Mouse (Mus musculus): Measurements from ENCODE around the gene Slc7a6os. TPM values are rescaled to one million over a fixed set of nuclear protein-coding genes. Genes with fewer than 3 reads are reported as not detected.

The Slc7a6os gene
- polyA plus RNA-seq, 1 experiment, result 11.3 TPM

GRCm38 (mm10) chr8:106165460-106165859, 45.3 kb downstream of the Slc7a6os start:
- Histone ChIP-seq H3K4me1 (ENCODE audit: control insufficient read depth, insufficient read depth, low read length) (no peaks in the 10 kb centered on the region), H3K36me3 (ENCODE audit: control insufficient read depth, insufficient read depth, low read length) (no peaks in the 10 kb centered on the region), H3K4me3 (ENCODE audit: insufficient read depth, low read depth, low read length) (no peak overlapping the region), H3K27ac (ENCODE audit: insufficient read depth, low read depth, low read length) (no peak overlapping the region), H3K27me3 (replicated peaks; ENCODE audit: control insufficient read depth, insufficient read depth, low read length) (no peaks in the 10 kb centered on the region)
- WGBS, result 41% methylated on average over 4 of the region's 4 CpGs
- DNase-seq, result peak; percentile 71
- TF ChIP-seq POLR2A (IDR thresholded peaks at IDR 0.05; ENCODE audit: low read depth, low read length), result no peak
- TF ChIP-seq CTCF (conservative IDR thresholded peaks at IDR 0.05; ENCODE audit: insufficient read depth, insufficient read length, low read depth, low read length), result peak; percentile 78

GRCm38 (mm10) chr8:106163251-106163650, 47.5 kb downstream of the Slc7a6os start:
- no peaks in the 10 kb centered on the region for H3K4me1 ChIP-seq (ENCODE audit: control insufficient read depth, insufficient read depth, low read length)
- WGBS, result 78% methylated on average over 9 of the region's 9 CpGs
- no peak for DNase-seq
- H3K4me3 ChIP-seq (ENCODE audit: insufficient read depth, low read depth, low read length), result no peak overlapping the region
- no peaks in the 10 kb centered on the region; the same call in 1 of the 2 replicates for H3K36me3 ChIP-seq (ENCODE audit: control insufficient read depth, insufficient read depth, low read length)
- no peak overlapping the region for H3K27ac ChIP-seq (ENCODE audit: insufficient read depth, low read depth, low read length)
- no peak for TF ChIP-seq POLR2A (IDR thresholded peaks at IDR 0.05; ENCODE audit: low read depth, low read length)
- no peak for TF ChIP-seq CTCF (conservative IDR thresholded peaks at IDR 0.05; ENCODE audit: insufficient read depth, insufficient read length, low read depth, low read length)
- no peaks in the 10 kb centered on the region for H3K27me3 ChIP-seq (replicated peaks; ENCODE audit: control insufficient read depth, insufficient read depth, low read length)

- no peaks in the 10 kb centered on the region for H3K4me1 ChIP-seq (ENCODE audit: control insufficient read depth, insufficient read depth, low read length)
- no peak overlapping the region for H3K4me3 ChIP-seq (ENCODE audit: insufficient read depth, low read depth, low read length)
- TF ChIP-seq CTCF (conservative IDR thresholded peaks at IDR 0.05; ENCODE audit: insufficient read depth, insufficient read length, low read depth, low read length) (no peak), POLR2A (IDR thresholded peaks at IDR 0.05; ENCODE audit: low read depth, low read length) (no peak)
- H3K36me3 ChIP-seq (ENCODE audit: control insufficient read depth, insufficient read depth, low read length), result no peaks in the 10 kb centered on the region; the same call in 1 of the 2 replicates
- no peak for DNase-seq
- H3K27me3 ChIP-seq (replicated peaks; ENCODE audit: control insufficient read depth, insufficient read depth, low read length), result no peaks in the 10 kb centered on the region
- 88% methylated on average over 6 of the region's 6 CpGs for WGBS
- H3K27ac ChIP-seq (ENCODE audit: insufficient read depth, low read depth, low read length), result no peak overlapping the region
Measured at GRCm38 (mm10) chr8:106159876-106160275, 50.9 kb downstream of the Slc7a6os start.

DNA sequence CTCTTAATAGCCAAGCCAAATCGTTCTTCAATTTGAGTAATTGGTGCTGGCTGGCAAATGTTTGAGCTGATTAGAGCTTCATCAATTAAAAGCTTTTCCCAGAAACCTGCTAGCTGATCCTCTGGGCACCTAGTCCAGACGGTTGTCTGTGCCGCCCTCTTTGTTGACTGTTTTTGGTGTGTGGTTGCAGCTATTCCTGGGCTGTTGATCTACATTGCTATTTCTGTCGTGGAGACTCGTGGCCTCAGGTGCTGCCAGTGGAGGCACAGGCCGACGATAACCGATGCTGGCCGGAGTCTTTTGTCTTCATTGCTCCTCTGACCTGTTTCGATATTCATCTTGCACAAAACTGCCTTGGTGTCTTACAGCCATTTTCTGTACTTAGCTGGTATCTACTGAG, 52.4 kb downstream of the Slc7a6os start:
- TF ChIP-seq CTCF (conservative IDR thresholded peaks at IDR 0.05; ENCODE audit: insufficient read depth, insufficient read length, low read depth, low read length), result no peak
- no peak for TF ChIP-seq POLR2A (IDR thresholded peaks at IDR 0.05; ENCODE audit: low read depth, low read length)
- DNase-seq, result no peak
- Histone ChIP-seq H3K27ac (ENCODE audit: insufficient read depth, low read depth, low read length) (no peak overlapping the region), H3K4me3 (ENCODE audit: insufficient read depth, low read depth, low read length) (no peak overlapping the region), H3K4me1 (ENCODE audit: control insufficient read depth, insufficient read depth, low read length) (no peaks in the 10 kb centered on the region), H3K36me3 (ENCODE audit: control insufficient read depth, insufficient read depth, low read length) (no peaks in the 10 kb centered on the region; the same call in 1 of the 2 replicates), H3K27me3 (replicated peaks; ENCODE audit: control insufficient read depth, insufficient read depth, low read length) (no peaks in the 10 kb centered on the region)
- 93% methylated on average over 10 of the region's 10 CpGs for WGBS

DNA sequence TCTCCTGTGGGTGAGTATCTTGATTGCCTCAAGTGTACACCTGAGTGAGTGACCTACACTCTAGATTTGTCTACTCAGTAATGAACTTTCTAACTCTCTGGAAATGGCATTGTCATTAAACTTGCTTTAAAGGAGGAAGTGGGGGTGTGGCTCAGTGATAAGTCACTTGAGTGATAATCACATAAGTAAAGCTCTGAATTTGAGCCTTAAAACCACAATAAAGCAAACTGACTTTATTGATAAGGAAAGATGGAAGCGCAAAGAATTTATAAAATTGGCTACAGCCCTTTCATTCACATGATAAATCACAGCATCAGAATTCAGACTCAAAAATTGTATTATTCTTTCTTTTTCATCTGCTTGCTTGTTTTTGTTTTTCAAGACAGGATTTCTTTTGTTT, 53.3 kb downstream of the Slc7a6os start:
- DNase-seq, result no peak
- no peak overlapping the region for H3K4me3 ChIP-seq (ENCODE audit: insufficient read depth, low read depth, low read length)
- no peaks in the 10 kb centered on the region; the same call in 1 of the 2 replicates for H3K36me3 ChIP-seq (ENCODE audit: control insufficient read depth, insufficient read depth, low read length)
- no peak overlapping the region for H3K27ac ChIP-seq (ENCODE audit: insufficient read depth, low read depth, low read length)
- 98% methylated on average over 1 of the region's 1 CpGs for WGBS
- no peaks in the 10 kb centered on the region for H3K4me1 ChIP-seq (ENCODE audit: control insufficient read depth, insufficient read depth, low read length)
- no peaks in the 10 kb centered on the region for H3K27me3 ChIP-seq (replicated peaks; ENCODE audit: control insufficient read depth, insufficient read depth, low read length)
- no peak for TF ChIP-seq POLR2A (IDR thresholded peaks at IDR 0.05; ENCODE audit: low read depth, low read length)
- no peak for TF ChIP-seq CTCF (conservative IDR thresholded peaks at IDR 0.05; ENCODE audit: insufficient read depth, insufficient read length, low read depth, low read length)

DNA sequence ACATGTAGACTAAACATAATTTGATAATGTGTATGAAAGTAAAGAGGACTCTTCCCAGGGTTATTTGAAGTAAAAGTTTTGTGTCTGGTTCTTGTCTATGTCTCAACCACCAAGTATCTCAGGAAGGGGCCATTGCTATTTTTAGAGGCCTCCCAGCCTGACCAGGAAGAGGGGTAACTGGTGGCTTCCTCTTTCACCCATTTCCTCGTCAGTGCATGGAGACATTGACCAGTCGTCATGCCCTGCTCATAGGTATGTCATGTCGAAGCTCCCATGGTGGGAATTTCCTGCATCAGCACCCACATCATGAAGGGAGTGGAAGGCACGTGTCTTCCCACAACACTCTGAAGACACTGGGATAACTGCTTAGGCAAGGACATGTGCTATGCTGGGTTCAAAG, 57.9 kb downstream of the Slc7a6os start:
- Histone ChIP-seq H3K4me1 (ENCODE audit: control insufficient read depth, insufficient read depth, low read length) (peaks cover 3% of the 10 kb centered on the region; the same call in 1 of the 2 replicates), H3K36me3 (ENCODE audit: control insufficient read depth, insufficient read depth, low read length) (no peaks in the 10 kb centered on the region), H3K27me3 (replicated peaks; ENCODE audit: control insufficient read depth, insufficient read depth, low read length) (no peaks in the 10 kb centered on the region), H3K4me3 (ENCODE audit: insufficient read depth, low read depth, low read length) (no peak overlapping the region), H3K27ac (ENCODE audit: insufficient read depth, low read depth, low read length) (no peak overlapping the region)
- no peak for DNase-seq
- TF ChIP-seq POLR2A (IDR thresholded peaks at IDR 0.05; ENCODE audit: low read depth, low read length) (no peak), CTCF (conservative IDR thresholded peaks at IDR 0.05; ENCODE audit: insufficient read depth, insufficient read length, low read depth, low read length) (no peak)
- WGBS, result 58% methylated on average over 4 of the region's 4 CpGs

DNA sequence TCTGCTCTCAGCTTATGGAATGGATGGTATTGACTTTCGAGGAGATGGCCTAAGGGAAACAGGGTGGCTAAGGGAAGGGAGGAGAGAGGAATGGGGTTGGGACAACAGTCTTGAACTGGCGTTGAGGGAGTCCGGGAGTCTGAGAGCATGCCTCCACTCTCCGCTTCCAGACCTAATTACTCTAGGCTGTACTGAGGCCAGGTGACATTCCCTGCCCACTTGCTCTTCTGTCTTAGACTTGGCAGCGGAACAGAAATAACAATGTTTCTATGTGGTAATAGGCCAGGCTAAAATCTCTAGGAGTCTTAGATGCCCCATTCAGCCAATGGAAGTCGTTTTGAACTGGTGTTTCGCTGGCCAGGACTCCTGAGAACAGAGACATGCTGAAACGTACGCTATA, 59.7 kb downstream of the Slc7a6os start:
- WGBS, result 68% methylated on average over 9 of the region's 9 CpGs
- no peaks in the 10 kb centered on the region for H3K36me3 ChIP-seq (ENCODE audit: control insufficient read depth, insufficient read depth, low read length)
- H3K27me3 ChIP-seq (replicated peaks; ENCODE audit: control insufficient read depth, insufficient read depth, low read length), result no peaks in the 10 kb centered on the region
- TF ChIP-seq CTCF (conservative IDR thresholded peaks at IDR 0.05; ENCODE audit: insufficient read depth, insufficient read length, low read depth, low read length) (no peak), POLR2A (IDR thresholded peaks at IDR 0.05; ENCODE audit: low read depth, low read length) (no peak)
- peak overlapping the region; percentile 78 for H3K4me3 ChIP-seq (ENCODE audit: insufficient read depth, low read depth, low read length)
- DNase-seq, result peak; percentile 33
- H3K27ac ChIP-seq (ENCODE audit: insufficient read depth, low read depth, low read length), result no peak overlapping the region
- peaks cover 3% of the 10 kb centered on the region; the same call in 1 of the 2 replicates for H3K4me1 ChIP-seq (ENCODE audit: control insufficient read depth, insufficient read depth, low read length)

Other genes with a start within 250 kb of the Slc7a6os start
- gene Slc12a4, start 244.8 kb downstream of the Slc7a6os start, polyA plus RNA-seq (2012; rRNA removed), result 30.9 and 33.5 TPM in 2 replicates
- gene Dpep3, start 231.5 kb downstream of the Slc7a6os start, polyA plus RNA-seq (2012; rRNA removed), result 0.05 and 0.10 TPM in 2 replicates
- 10.2 and 11.6 TPM in 2 replicates for gene Dus2, start 219.6 kb downstream of the Slc7a6os start, polyA plus RNA-seq (2012; rRNA removed)
- 0.06 TPM in 1 of 2 replicates, not detected in the other for gene Dpep2nb, start 205.0 kb downstream of the Slc7a6os start, polyA plus RNA-seq (2012; rRNA removed)
- 8.0 and 8.4 TPM in 2 replicates for gene Ddx28, start 199.1 kb downstream of the Slc7a6os start, polyA plus RNA-seq (2012; rRNA removed)
- gene Nfatc3, start 152.1 kb downstream of the Slc7a6os start, polyA plus RNA-seq (2012; rRNA removed), result 18.6 and 19.5 TPM in 2 replicates
- gene Esrp2, start 74.0 kb downstream of the Slc7a6os start, polyA plus RNA-seq (2012; rRNA removed), result 31.0 and 34.3 TPM in 2 replicates
- gene Pla2g15, start 60.5 kb downstream of the Slc7a6os start, polyA plus RNA-seq (2012; rRNA removed), result 9.4 and 10.2 TPM in 2 replicates
- gene Slc7a6, start 42.1 kb downstream of the Slc7a6os start, polyA plus RNA-seq (2012; rRNA removed), result 8.2 and 9.8 TPM in 2 replicates
- 17.3 and 17.7 TPM in 2 replicates for gene Prmt7, start within 50 bp of the Slc7a6os start, polyA plus RNA-seq (2012; rRNA removed)
- gene Smpd3, start 127.1 kb upstream of the Slc7a6os start, polyA plus RNA-seq (2012; rRNA removed), result 0.84 and 1.1 TPM in 2 replicates
- 1.9 TPM in 2 replicates for gene Zfp90, start 204.4 kb upstream of the Slc7a6os start, polyA plus RNA-seq (2012; rRNA removed)

Measured in kidney, adult 2 months (tissue).